Mouse (Mus musculus) midbrain, embryonic 11.5 days (tissue): ENCODE data around the gene Cdkl1. TPM values are rescaled to one million over a fixed set of nuclear protein-coding genes. Genes with fewer than 3 reads are reported as not detected.

Source experiments
- ATAC-seq: fragments of 200-750 bp; cut with Nextera tagmentation; 2 replicates; pipeline ENCODE4 v1.8.0; 2017; ENCODE audit warnings: moderate TSS enrichment, moderate library complexity; ENCODE audit not compliant: low FRiP score
- DNase-seq: peaks from one replicate; pipeline ENCODE4 v3.0.0; 2015; ENCODE audit warnings: low spot score; ENCODE audit errors: missing footprints
- H3K27ac ChIP-seq: fragments of 300-500 bp; sonication (generic); 2 replicates; pipeline ENCODE4 v1.5.1; 2014; ENCODE audit warnings: low read depth, low read length
- H3K27me3 ChIP-seq: fragments of 300-500 bp; sonication (generic); 2 replicates; pipeline ENCODE4 v1.6.1; 2014; ENCODE audit warnings: mild to moderate bottlenecking, low read length, moderate library complexity, mixed read lengths; ENCODE audit not compliant: control insufficient read depth, insufficient read depth
- H3K36me3 ChIP-seq: fragments of 300-500 bp; sonication (generic); 2 replicates; pipeline ENCODE4 v1.6.1; 2014; ENCODE audit warnings: mild to moderate bottlenecking, low read length, moderate library complexity, mixed read lengths; ENCODE audit not compliant: control insufficient read depth, insufficient read depth
- H3K4me1 ChIP-seq: fragments of 300-500 bp; sonication (generic); 2 replicates; pipeline ENCODE4 v1.6.1; 2014; ENCODE audit warnings: low read length; ENCODE audit not compliant: control insufficient read depth, insufficient read depth
- H3K4me2 ChIP-seq: fragments of 300-500 bp; sonication (generic); 2 replicates; pipeline ENCODE4 v1.6.1; 2014; ENCODE audit warnings: mild to moderate bottlenecking, moderate library complexity
- H3K4me3 ChIP-seq: fragments of 300-500 bp; sonication (generic); 2 replicates; pipeline ENCODE4 v1.5.1; 2014; ENCODE audit warnings: low read depth, low read length
- H3K9ac ChIP-seq: fragments of 300-500 bp; sonication (generic); 2 replicates; pipeline ENCODE4 v1.6.1; 2014; ENCODE audit warnings: low read length
- H3K9me3 ChIP-seq: fragments of 300-500 bp; sonication (generic); 2 replicates; pipeline ENCODE4 v1.6.1; 2016; ENCODE audit warnings: low read length; ENCODE audit not compliant: control insufficient read depth
- WGBS: fragments of 180-500 bp; shearing (Covaris S2); extraction: QIAGEN DNeasy Blood & Tissue Kit; methylation state at CpG from one replicate; pipeline ENCODE4 v1.1.7; 2014; 5-methylcytosine and 5-hydroxymethylcytosine counted together
- polyA plus RNA-seq: library from polyadenylated mRNA; unstranded; fragments of >200 nt; fragmentation: Nextera tagmentation; extraction: Ambion mirVana; gene quantifications from 2 replicates; pipeline ENCODE4 v1.2.1, GENCODE M21; 2014

The Cdkl1 gene
- polyA plus RNA-seq = 0.50 and 0.64 TPM in 2 replicates

DNA sequence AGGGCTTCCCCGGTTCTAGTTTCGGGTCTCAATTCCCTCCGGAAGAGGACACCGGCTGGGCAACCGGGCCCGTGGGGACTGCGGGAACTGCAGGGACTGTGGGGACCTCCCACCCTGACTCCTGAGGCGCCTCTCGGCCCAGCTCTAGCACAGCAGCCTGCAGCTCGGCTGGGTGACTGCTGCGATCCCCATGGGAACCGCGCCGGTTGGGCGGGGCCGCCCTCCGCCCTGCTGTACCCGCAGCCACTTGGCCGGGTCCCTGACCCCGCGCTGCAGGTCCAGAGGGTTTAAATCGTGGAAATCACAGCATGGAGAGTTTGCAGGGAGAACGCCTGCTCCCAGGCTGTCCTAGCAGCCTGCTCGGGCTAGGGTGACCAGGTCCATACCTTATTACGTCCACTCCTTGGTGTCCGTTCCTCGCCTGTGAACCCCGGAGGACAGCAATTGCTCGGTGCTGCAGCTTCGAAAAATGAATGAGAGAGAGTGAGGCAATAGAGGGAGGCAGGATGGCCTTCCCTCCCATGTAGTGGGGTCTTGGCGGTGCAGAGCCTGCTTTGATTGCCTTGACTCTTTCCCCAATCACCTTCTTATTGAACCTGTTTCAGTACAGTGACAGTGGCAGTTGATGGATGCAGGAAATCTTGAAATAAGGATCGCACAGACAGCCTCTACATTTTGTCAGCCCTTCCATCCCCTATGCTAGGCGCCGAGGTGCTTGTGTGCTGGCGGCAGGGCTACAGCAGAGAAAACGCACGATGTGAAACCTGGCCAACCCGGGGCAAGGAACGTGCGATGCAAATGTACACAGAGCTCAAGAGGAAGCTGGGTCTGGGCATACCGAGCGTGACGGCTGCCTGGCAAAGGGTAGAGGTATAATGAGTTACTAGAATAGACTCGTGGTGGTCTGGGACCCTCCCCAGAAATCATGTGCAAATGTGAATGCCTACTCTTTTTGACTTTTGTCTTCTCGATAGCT lies at the start of gene Cdkl1:
TSS of gene Cdkl1 (minus strand) at position 738 of the 976 bp plus-strand sequence.
- Histone ChIP-seq H3K9ac (peak within 1 kb of the TSS; percentile 62), H3K9me3 (no peaks in the 10 kb centered on the region), H3K27me3 (0 out of 2 replicates have a peak, but pooled peaks cover 2% of the 10 kb centered on the region), H3K4me3 (peak within 1 kb of the TSS; percentile 53), H3K4me2 (peak within 1 kb of the TSS; percentile 96), H3K36me3 (no peaks in the 10 kb centered on the region), H3K27ac (no peak within 1 kb of the TSS), H3K4me1 (peaks cover 6% of the 10 kb centered on the region)
- ATAC-seq (peak; percentile 93), DNase-seq (peak; percentile 95)
- WGBS = 2% methylated on average over 45 of the region's 45 CpGs

DNA sequence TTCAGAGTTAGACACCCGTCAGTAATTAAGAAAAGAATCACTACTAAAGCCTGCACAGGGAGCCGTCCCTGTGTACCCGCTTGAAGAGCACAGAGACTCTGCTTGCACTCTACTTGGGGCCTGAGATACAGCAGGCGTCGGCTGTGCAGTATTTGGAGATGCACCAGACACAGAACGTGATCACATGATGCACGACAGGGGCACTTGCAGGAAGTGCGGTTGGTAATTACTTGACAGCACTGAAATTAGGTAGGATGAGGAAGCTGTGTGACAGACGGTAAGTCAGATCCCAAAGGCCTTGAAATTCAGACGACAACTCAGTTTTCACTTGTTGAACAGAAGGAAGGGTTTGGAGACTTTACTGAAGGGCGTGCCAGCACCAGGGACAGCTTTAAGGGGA lies 47.3 kb upstream of the Cdkl1 start:
- Histone ChIP-seq H3K9ac (no peak overlapping the region), H3K27me3 (no peaks in the 10 kb centered on the region), H3K4me3 (no peak overlapping the region), H3K27ac (no peak overlapping the region), H3K36me3 (no peaks in the 10 kb centered on the region), H3K9me3 (no peaks in the 10 kb centered on the region), H3K4me2 (no peak overlapping the region), H3K4me1 (no peaks in the 10 kb centered on the region; the same call in 1 of the 2 replicates)
- ATAC-seq (no peak), DNase-seq (no peak)
- WGBS = 86% methylated on average over 11 of the region's 11 CpGs

DNA sequence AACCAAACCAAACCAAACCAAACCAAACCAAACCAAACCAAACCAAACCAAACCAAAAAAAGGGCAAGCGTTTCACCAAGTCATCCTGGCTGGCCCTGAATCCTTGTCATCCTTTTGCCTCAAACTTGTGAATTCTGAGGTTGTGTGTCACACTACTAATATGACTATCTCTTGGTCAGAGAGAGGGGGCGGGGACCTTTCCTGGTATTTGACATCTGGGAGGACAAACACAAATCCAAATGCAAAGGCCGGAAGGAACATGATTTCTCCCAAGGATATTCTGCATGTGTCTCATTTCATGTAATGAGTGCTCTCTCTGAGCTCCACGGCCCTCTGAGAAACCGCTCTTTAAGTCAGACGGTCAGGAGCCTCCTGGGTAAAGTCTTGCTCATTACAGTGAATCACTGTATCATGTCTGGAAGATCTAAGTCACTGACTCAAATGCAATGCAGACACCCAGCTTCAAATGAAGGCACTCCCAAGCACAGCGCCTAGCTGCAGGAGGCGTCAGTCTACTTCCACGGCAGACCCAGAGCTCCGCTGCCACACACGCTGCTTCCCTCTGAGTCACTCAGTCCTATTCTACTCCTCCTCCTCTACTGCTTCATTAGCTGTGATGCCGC lies 43.0 kb upstream of the Cdkl1 start:
- Histone ChIP-seq H3K27ac (no peak overlapping the region), H3K4me2 (no peak overlapping the region), H3K36me3 (no peaks in the 10 kb centered on the region; the same call in 1 of the 2 replicates), H3K4me3 (no peak overlapping the region), H3K9me3 (no peaks in the 10 kb centered on the region), H3K27me3 (no peaks in the 10 kb centered on the region), H3K9ac (no peak overlapping the region), H3K4me1 (no peaks in the 10 kb centered on the region)
- DNase-seq = no peak
- 88% methylated on average over 12 of the region's 12 CpGs for WGBS
- no peak for ATAC-seq

DNA sequence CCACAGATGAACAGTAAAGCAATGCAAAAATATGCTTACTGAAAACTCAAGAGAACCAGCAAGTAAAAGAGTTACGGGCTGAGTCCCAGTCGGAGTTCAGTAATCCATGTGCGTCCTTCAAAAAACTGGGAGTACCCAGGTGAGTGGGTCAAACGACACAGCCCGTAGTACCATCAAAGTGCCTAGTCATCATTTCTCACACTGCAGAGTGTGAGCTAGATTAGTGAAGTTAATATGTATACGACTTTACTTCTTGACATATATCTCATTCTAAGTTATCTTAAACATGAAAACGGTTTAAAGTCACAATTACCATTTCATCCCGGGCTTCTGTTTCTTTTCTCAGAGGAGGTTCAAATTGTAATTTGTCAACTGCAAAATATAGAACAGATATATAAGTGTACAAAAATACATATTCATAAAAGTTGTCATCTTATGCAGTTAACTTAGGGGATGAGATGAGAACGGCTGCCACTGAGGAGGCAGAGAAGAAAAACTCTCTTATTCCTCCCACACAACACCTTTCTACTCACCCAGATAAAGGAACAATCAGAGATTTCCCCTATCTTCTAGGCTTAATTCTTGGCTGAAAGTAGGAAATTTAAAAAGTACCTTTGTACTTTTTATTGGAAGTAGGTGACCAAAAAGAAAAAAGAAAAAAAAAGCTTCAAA lies 40.3 kb upstream of the Cdkl1 start:
- Histone ChIP-seq H3K9me3 (no peaks in the 10 kb centered on the region), H3K4me3 (no peak overlapping the region), H3K27me3 (no peaks in the 10 kb centered on the region), H3K36me3 (no peaks in the 10 kb centered on the region; the same call in 1 of the 2 replicates), H3K9ac (no peak overlapping the region), H3K27ac (no peak overlapping the region), H3K4me1 (peaks cover 8% of the 10 kb centered on the region; the same call in 1 of the 2 replicates), H3K4me2 (no peak overlapping the region)
- 95% methylated on average over 9 of the region's 9 CpGs for WGBS
- ATAC-seq (no peak), DNase-seq (no peak)

DNA sequence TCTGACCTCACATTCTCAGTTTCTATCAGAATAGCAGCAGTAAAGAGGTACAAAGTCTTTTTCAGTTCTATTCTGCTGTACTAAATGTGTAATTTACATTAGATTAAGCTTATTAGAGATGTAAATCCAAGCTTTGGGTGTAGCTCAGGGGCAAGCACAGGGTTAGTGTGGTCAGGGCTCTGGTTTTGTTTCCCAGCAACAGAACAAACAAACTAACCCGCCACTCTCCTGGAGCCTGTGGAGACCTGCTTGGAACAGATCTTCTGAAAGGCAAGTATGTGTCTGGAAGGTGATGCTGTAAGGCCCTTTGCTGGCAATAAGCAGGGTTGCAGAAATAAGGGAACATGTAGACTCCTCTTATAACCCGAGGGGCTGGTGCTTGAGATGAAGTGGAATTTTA lies 37.1 kb upstream of the Cdkl1 start:
- Histone ChIP-seq H3K9me3 (no peaks in the 10 kb centered on the region), H3K9ac (no peak overlapping the region), H3K4me3 (no peak overlapping the region), H3K36me3 (no peaks in the 10 kb centered on the region; the same call in 1 of the 2 replicates), H3K4me2 (no peak overlapping the region), H3K27ac (no peak overlapping the region), H3K27me3 (no peaks in the 10 kb centered on the region), H3K4me1 (peaks cover 8% of the 10 kb centered on the region; the same call in 1 of the 2 replicates)
- WGBS = 55% methylated on average over 2 of the region's 2 CpGs
- DNase-seq (no peak), ATAC-seq (0 out of 2 replicates have a peak, but pooled peaks have one; percentile 57)

DNA sequence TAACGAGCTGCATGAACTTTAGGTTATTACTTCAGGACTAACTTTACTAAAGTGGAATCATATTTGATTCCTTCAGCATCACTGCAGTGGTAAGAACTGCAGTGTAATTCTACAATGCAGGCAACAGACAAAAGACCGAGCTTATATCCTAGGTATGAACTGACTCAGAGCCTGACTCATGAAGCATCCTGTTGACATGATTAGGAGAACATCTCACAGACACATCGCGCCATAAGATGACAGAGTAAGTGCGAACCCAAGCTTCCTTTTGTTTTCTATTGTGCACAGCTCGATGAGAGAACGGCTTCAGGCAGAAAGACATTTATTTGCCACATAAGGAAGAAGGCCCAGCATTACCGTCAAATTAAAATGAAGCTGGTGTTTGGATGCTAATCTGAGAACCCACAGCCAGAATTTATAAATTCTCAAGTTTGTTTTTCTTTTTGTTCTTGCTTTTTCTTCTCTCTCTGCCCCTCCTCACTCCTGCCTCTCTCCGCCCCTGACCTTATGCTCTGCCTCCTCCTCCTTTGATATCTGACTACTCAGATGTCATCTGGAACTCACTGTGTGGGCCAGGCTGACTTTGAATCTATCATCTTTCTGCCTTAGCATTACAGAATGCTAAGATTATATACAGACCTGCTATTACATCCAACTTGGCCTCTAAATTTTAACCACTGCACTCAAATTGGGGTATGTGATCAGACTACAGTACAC lies 34.0 kb upstream of the Cdkl1 start:
- Histone ChIP-seq H3K27me3 (no peaks in the 10 kb centered on the region), H3K9me3 (no peaks in the 10 kb centered on the region), H3K4me3 (no peak overlapping the region), H3K27ac (no peak overlapping the region), H3K4me2 (no peak overlapping the region), H3K9ac (no peak overlapping the region), H3K36me3 (peaks cover 12% of the 10 kb centered on the region), H3K4me1 (peaks cover 8% of the 10 kb centered on the region; the same call in 1 of the 2 replicates)
- whole genome bisulfite sequencing = 79% methylated on average over 9 of the region's 9 CpGs
- no peak for ATAC-seq
- no peak for DNase-seq

DNA sequence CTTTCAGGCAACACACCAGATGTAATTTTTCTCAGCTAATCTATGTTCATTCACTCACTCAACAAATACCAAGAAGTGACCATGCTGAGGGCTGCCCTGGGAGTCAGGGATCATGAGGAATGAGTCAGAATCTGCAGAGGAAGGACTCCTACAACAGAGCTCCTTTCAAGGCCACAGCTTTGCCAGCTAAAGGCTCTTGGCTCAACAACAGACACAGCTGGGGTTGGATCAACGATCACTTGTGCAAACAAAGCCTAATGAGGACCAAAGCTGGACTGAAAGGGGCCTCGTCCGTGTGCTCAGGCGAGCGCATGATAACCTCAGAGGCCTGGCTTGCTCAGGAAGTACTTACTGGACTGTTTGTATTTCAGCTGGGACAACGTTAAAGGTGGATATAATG lies 23.2 kb upstream of the Cdkl1 start:
- Histone ChIP-seq H3K27ac (peak overlapping the region; percentile 44), H3K4me2 (no peak overlapping the region), H3K9ac (no peak overlapping the region), H3K4me3 (no peak overlapping the region), H3K9me3 (no peaks in the 10 kb centered on the region), H3K4me1 (peaks cover 11% of the 10 kb centered on the region), H3K27me3 (no peaks in the 10 kb centered on the region), H3K36me3 (peaks cover 2% of the 10 kb centered on the region; the same call in 1 of the 2 replicates)
- 30% methylated on average over 6 of the region's 6 CpGs for WGBS
- peak; percentile 68; the same call in 1 of the 2 replicates for ATAC-seq
- DNase-seq = no peak

DNA sequence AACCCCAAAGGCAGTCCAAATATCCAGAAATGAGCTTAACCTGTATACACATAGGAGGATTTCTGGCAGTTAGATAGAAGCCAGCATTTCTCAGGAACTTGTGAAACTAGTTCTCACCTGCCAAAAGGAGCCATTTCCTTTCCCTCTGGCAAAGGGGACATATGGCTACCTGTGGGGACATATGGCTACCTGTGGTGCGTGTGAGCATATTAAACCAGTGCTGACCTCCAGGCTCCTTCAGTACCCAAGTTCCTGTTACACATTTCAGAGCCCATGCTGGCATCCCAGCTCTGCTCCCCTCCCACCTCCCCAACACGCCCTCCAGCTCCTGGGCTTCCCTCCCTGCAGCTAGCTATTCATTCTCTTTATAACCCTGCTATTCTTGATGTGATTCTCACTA lies 22.5 kb upstream of the Cdkl1 start:
- ATAC-seq = no peak
- H3K36me3 ChIP-seq = peaks cover 2% of the 10 kb centered on the region; the same call in 1 of the 2 replicates
- no peak overlapping the region for H3K4me3 ChIP-seq
- H3K9ac ChIP-seq = no peak overlapping the region
- DNase-seq = no peak
- no peaks in the 10 kb centered on the region for H3K27me3 ChIP-seq
- H3K4me1 ChIP-seq = peaks cover 11% of the 10 kb centered on the region
- H3K4me2 ChIP-seq = no peak overlapping the region
- H3K27ac ChIP-seq = peak overlapping the region; percentile 44
- no peaks in the 10 kb centered on the region for H3K9me3 ChIP-seq
- WGBS = 50% methylated on average over 2 of the region's 2 CpGs
